Mouse (Mus musculus) spleen, adult 18-20 months (tissue): ENCODE data around the gene Gm21190.
"Not testable (repeated sequence)": the region's sequence is repeated elsewhere in the genome, so short reads cannot be mapped to it uniquely, and the experiment has no call there.

Experiments
- DNase-seq, 2 experiments: peaks; one replicate each; pipeline ENCODE4 v3.0.0; 2022; ENCODE audit warnings: mixed read lengths in 2 of 2

The Gm21190 gene

GRCm38 (mm10) chr5:15484616-15485015, 44.4 kb downstream of the Gm21190 start:
- not testable (repeated sequence) for DNase-seq

- DNase-seq: not testable (repeated sequence)
Measured at GRCm38 (mm10) chr5:15483576-15483975, 45.4 kb downstream of the Gm21190 start.

- DNase-seq: peak in 1 of 2 experiments; percentile 3
Measured at GRCm38 (mm10) chr5:15482815-15483214, 46.2 kb downstream of the Gm21190 start.

GRCm38 (mm10) chr5:15476423-15476822, 52.6 kb downstream of the Gm21190 start, which contains the start of gene Gm21149:
Gene Gm21149, minus strand, starts transcription at chr5:15476523.
- DNase-seq: not testable (repeated sequence)
